Mouse (Mus musculus) kidney, embryonic 15.5 days (tissue): ENCODE measurements around the gene Wipf1. TPM values are rescaled to one million over a fixed set of nuclear protein-coding genes. Genes with fewer than 3 reads are reported as not detected.

Source experiments
- ATAC-seq: fragments of 200-750 bp; cut with Nextera tagmentation; replicated peaks from 2 replicates; pipeline ENCODE4 v1.8.0; 2017; ENCODE audit warnings: moderate TSS enrichment; ENCODE audit not compliant: low FRiP score
- H3K27ac ChIP-seq: fragments of 300-500 bp; sonication (generic); 2 replicates; pipeline ENCODE4 v1.5.1; 2015; ENCODE audit warnings: mild to moderate bottlenecking, inconsistent platforms
- H3K27me3 ChIP-seq: fragments of 300-500 bp; sonication (generic); 2 replicates; pipeline ENCODE4 v1.6.1; 2015; ENCODE audit warnings: inconsistent platforms
- H3K36me3 ChIP-seq: fragments of 300-500 bp; sonication (generic); 2 replicates; pipeline ENCODE4 v1.6.1; 2015; ENCODE audit warnings: inconsistent platforms
- H3K4me1 ChIP-seq: fragments of 300-500 bp; sonication (generic); 2 replicates; pipeline ENCODE4 v1.6.1; 2015; ENCODE audit warnings: inconsistent platforms
- H3K4me2 ChIP-seq: fragments of 300-500 bp; sonication (generic); 2 replicates; pipeline ENCODE4 v1.6.1; 2015; ENCODE audit warnings: moderate library complexity, mild to moderate bottlenecking, inconsistent platforms
- H3K4me3 ChIP-seq: fragments of 300-500 bp; sonication (generic); replicated peaks from 2 replicates; pipeline ENCODE4 v1.5.1; 2015; ENCODE audit warnings: mild to moderate bottlenecking, inconsistent platforms
- H3K9ac ChIP-seq: fragments of 300-500 bp; sonication (generic); 2 replicates; pipeline ENCODE4 v1.6.1; 2015; ENCODE audit warnings: mild to moderate bottlenecking, inconsistent platforms
- H3K9me3 ChIP-seq: fragments of 300-500 bp; sonication (generic); replicated peaks from 2 replicates; pipeline ENCODE4 v1.6.1; 2016; ENCODE audit warnings: inconsistent platforms
- WGBS: fragments of 180-500 bp; shearing (Covaris S2); methylation state at CpG from one replicate; pipeline ENCODE4 v1.1.7; 2015; ENCODE audit warnings: mixed read lengths; 5-methylcytosine and 5-hydroxymethylcytosine counted together
- polyA plus RNA-seq: library from polyadenylated mRNA; unstranded; fragments of >200 nt; fragmentation: Nextera tagmentation; extraction: Ambion mirVana; gene quantifications from 2 replicates; pipeline ENCODE4 v1.2.1, GENCODE M21; 2015

Gene Wipf1
- polyA plus RNA-seq, 1 experiment from 2014 or later, result 9.7 TPM

DNA sequence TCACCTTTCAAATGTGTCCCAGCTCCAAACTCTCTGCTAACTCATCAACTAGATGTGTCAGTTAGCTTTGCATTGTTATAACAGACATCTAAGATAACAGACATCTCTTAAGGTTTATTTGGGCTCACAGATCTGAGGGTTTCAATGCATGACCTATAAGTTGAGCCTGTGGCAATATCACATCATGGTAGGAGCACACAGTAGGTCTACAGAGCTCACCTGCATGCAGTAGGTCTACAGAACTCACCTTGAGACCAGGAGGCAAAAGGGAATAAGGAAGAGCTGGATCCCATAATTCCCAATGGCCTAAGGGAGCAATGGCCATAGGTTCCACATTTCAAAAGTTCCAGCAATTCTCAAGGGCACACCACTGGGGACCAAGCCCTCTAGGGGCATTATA, 31.2 kb downstream of the Wipf1 start:
- Histone ChIP-seq H3K9me3 (no peaks in the 10 kb centered on the region), H3K27me3 (no peaks in the 10 kb centered on the region), H3K36me3 (0 out of 2 replicates have a peak, but pooled peaks cover 7% of the 10 kb centered on the region), H3K27ac (no peak overlapping the region), H3K4me3 (no peak overlapping the region), H3K4me2 (no peak overlapping the region), H3K4me1 (peaks cover 18% of the 10 kb centered on the region), H3K9ac (no peak overlapping the region)
- no peak for ATAC-seq

- peaks cover 18% of the 10 kb centered on the region for H3K4me1 ChIP-seq
- ATAC-seq, result no peak
- H3K4me2 ChIP-seq, result no peak overlapping the region
- H3K36me3 ChIP-seq, result 0 out of 2 replicates have a peak, but pooled peaks cover 2% of the 10 kb centered on the region
- H3K9ac ChIP-seq, result no peak overlapping the region
- no peak overlapping the region for H3K4me3 ChIP-seq
- H3K9me3 ChIP-seq, result no peaks in the 10 kb centered on the region
- 66% methylated on average over 3 of the region's 3 CpGs for WGBS
- no peak overlapping the region for H3K27ac ChIP-seq
- no peaks in the 10 kb centered on the region for H3K27me3 ChIP-seq
Observed at GRCm38 (mm10) chr2:73497572-73497971, 32.0 kb downstream of the Wipf1 start.

- ATAC-seq, result no peak
- no peak overlapping the region for H3K27ac ChIP-seq
- H3K4me2 ChIP-seq, result no peak overlapping the region
- no peaks in the 10 kb centered on the region for H3K36me3 ChIP-seq
- H3K27me3 ChIP-seq, result no peaks in the 10 kb centered on the region
- peaks cover 18% of the 10 kb centered on the region for H3K4me1 ChIP-seq
- no peaks in the 10 kb centered on the region for H3K9me3 ChIP-seq
- H3K4me3 ChIP-seq, result no peak overlapping the region
- H3K9ac ChIP-seq, result no peak overlapping the region
- WGBS, result 93% methylated on average over 9 of the region's 9 CpGs
Observed at GRCm38 (mm10) chr2:73496944-73497343, 32.6 kb downstream of the Wipf1 start.

DNA sequence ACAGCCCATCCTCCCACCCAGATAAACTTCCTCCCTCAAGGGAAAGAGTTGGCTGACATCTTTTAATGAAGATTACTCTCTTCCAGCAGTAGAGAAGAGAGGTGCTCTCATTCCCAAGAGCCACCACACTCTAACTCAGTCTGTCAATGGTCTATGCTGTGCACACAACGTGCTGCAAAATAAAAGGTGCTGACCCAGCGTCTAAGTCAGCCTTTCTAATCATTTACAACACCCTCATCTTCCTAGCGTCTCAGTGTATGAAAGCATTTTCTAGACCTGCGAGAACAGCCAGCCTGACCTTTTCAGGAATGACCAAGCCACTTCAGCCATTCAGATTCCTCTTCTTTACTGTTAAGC, 33.2 kb downstream of the Wipf1 start:
- Histone ChIP-seq H3K4me3 (no peak overlapping the region), H3K9me3 (no peaks in the 10 kb centered on the region), H3K27me3 (no peaks in the 10 kb centered on the region), H3K4me1 (peaks cover 24% of the 10 kb centered on the region), H3K4me2 (peak overlapping the region; percentile 40), H3K36me3 (no peaks in the 10 kb centered on the region), H3K9ac (no peak overlapping the region), H3K27ac (peak overlapping the region; percentile 77)
- peak; percentile 40 for ATAC-seq
- WGBS, result 35% methylated on average over 4 of the region's 4 CpGs

GRCm38 (mm10) chr2:73495617-73496328, 33.8 kb downstream of the Wipf1 start:
- 23% methylated on average over 16 of the region's 16 CpGs for WGBS
- Histone ChIP-seq H3K27ac (peak overlapping the region; percentile 77), H3K27me3 (no peaks in the 10 kb centered on the region), H3K4me3 (no peak overlapping the region), H3K4me1 (peaks cover 27% of the 10 kb centered on the region), H3K9ac (no peak overlapping the region), H3K36me3 (no peaks in the 10 kb centered on the region), H3K4me2 (peak overlapping the region; percentile 40), H3K9me3 (no peaks in the 10 kb centered on the region)
- peak; percentile 54 for ATAC-seq

DNA sequence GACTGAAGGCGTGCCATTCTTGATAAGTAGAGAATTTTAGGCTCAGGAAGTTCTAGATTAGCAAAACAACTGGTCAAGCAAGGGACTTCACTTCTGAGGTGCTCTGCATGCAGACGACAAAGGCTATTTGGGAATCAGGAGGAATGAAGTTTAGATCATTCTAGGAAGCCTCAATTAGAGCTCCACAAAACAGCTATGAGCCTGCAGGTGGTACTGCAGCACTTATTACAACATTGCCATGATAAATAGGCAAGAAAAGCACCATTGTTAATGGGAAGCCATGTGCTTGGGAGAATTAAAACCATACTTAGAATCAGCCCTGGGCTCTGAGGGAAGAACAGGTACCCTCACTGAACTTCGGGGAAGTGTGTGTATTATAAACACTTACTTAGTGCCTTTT, 36.0 kb downstream of the Wipf1 start:
- Histone ChIP-seq H3K4me1 (peaks cover 32% of the 10 kb centered on the region), H3K36me3 (no peaks in the 10 kb centered on the region), H3K4me2 (no peak overlapping the region), H3K9ac (no peak overlapping the region), H3K4me3 (no peak overlapping the region), H3K27ac (no peak overlapping the region), H3K9me3 (no peaks in the 10 kb centered on the region), H3K27me3 (no peaks in the 10 kb centered on the region)
- ATAC-seq, result no peak
- 72% methylated on average over 3 of the region's 3 CpGs for WGBS

DNA sequence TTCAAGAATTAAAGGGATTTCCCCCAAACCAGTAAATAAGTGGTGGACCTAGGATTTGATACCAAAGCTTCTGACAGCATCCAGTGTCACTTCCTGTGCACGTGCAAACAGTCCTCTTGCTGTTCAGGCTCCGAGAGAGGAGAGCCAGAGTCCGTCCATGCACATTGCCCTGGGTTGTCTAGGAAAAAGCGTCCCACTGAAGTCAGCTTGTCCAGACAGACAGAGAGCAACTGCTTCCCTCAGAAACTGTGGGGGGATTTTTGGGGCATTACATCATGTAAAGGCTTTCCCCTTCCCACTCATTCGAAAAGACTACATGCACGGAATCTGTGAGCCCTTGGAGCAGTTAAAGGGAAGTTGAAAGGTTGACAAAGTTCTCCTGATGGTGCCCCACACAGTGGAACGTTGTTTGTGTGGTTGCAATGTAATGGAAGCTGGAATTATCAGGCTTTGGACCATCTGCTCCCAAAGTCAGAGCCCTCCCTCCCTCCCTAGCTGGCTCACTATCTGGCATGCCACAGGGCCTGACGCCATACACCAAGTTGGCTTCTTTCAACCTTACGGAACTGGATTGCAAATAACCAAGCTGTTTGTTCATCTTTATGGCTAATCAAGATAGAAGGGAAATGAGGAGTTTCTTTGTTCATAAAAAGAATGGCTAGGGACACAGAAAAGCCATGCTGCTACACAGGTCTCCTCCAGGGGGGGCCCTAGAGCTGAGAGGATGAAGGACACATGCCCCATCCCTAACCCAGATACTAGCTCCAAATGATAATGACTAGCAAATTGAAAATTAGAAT, 37.9 kb downstream of the Wipf1 start:
- no peak for ATAC-seq
- H3K4me2 ChIP-seq, result no peak overlapping the region
- no peaks in the 10 kb centered on the region for H3K9me3 ChIP-seq
- no peaks in the 10 kb centered on the region for H3K27me3 ChIP-seq
- H3K27ac ChIP-seq, result 0 out of 2 replicates have a peak overlapping the region, but pooled peaks have one; percentile 15
- peaks cover 38% of the 10 kb centered on the region for H3K4me1 ChIP-seq
- 61% methylated on average over 9 of the region's 9 CpGs for WGBS
- no peak overlapping the region for H3K4me3 ChIP-seq
- H3K36me3 ChIP-seq, result no peaks in the 10 kb centered on the region
- no peak overlapping the region for H3K9ac ChIP-seq

DNA sequence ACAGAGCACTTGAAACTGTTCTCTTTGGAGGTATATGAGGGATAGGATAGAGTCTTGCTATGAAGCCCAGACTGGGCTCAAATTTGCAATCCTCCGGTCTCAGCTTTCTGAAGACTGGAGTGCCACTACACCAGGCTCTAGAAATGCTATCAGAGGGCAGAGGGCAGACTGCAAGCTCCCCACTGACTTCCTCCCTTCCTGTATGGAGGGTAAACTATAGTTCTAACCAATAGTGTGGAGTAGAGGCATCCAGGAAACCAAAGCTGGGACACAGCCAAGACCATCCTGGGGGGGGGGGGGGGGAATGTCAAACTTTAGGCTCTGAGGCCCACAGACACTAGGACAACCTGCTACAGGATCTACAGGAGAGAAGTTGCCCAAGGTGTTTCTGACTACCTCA, 39.1 kb downstream of the Wipf1 start:
- Histone ChIP-seq H3K9ac (no peak overlapping the region), H3K4me2 (no peak overlapping the region), H3K4me1 (peaks cover 35% of the 10 kb centered on the region), H3K27me3 (no peaks in the 10 kb centered on the region), H3K4me3 (no peak overlapping the region), H3K9me3 (no peaks in the 10 kb centered on the region), H3K36me3 (no peaks in the 10 kb centered on the region), H3K27ac (0 out of 2 replicates have a peak overlapping the region, but pooled peaks have one; percentile 22)
- WGBS, result 54% methylated on average over 1 of the region's 1 CpGs
- no peak for ATAC-seq

GRCm38 (mm10) chr2:73486120-73486601, 43.4 kb downstream of the Wipf1 start:
- H3K9ac ChIP-seq, result no peak overlapping the region
- H3K27me3 ChIP-seq, result no peaks in the 10 kb centered on the region
- H3K4me3 ChIP-seq, result 0 out of 2 replicates have a peak overlapping the region, but pooled peaks have one; percentile 4
- ATAC-seq, result no peak
- peak overlapping the region; percentile 75; the same call in 1 of the 2 replicates for H3K27ac ChIP-seq
- no peaks in the 10 kb centered on the region for H3K36me3 ChIP-seq
- H3K9me3 ChIP-seq, result no peaks in the 10 kb centered on the region
- 80% methylated on average over 8 of the region's 8 CpGs for WGBS
- peaks cover 40% of the 10 kb centered on the region for H3K4me1 ChIP-seq
- no peak overlapping the region for H3K4me2 ChIP-seq

DNA sequence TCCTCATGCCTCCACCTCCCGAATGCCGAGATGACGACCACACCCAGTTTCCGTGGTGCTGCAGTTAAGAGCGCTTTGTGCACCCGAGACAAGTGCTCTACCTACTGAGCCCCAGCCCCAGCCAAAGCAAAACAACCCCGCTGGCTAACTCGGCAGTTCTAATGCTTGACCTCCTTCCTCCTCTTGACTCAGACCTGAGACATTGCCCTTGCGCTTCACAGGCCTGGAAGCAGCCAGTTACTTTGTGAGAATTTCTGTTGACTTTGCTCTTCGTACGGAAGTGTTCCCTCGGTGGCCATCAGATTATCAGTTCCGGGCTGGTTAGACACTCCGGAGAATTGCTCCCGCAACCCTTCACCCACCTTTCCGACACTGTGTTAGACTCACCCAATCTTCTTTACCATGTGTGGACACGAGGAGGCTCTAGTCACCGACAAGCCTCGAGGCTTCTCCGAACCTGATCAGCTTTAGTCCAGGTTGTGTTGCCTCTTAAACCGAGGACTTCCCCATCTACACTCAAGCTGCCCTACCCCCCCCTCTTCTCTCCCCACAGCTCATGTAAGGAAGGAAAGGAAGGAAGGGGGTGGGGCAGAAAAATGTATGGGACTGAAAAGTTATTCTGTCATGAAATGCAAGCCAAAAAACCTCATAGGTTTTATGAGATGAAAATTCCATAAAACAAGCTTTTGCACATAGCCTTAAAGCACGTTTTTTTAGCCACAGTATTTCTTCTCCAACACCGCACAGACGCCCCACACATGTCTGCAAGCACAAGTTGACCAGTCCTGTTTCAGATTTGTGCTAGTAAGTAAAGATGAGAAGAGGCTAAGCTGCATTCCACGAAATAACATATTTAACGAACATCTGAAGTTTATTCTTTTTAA, 44.1 kb downstream of the Wipf1 start:
- Histone ChIP-seq H3K4me2 (peak overlapping the region; percentile 40), H3K4me1 (peaks cover 36% of the 10 kb centered on the region), H3K27ac (peak overlapping the region; percentile 75), H3K4me3 (peak overlapping the region; percentile 25), H3K9ac (no peak overlapping the region), H3K27me3 (no peaks in the 10 kb centered on the region), H3K36me3 (no peaks in the 10 kb centered on the region), H3K9me3 (no peaks in the 10 kb centered on the region)
- 0 out of 2 replicates have a peak, but pooled peaks have one; percentile 22 for ATAC-seq
- 62% methylated on average over 26 of the region's 26 CpGs for WGBS

DNA sequence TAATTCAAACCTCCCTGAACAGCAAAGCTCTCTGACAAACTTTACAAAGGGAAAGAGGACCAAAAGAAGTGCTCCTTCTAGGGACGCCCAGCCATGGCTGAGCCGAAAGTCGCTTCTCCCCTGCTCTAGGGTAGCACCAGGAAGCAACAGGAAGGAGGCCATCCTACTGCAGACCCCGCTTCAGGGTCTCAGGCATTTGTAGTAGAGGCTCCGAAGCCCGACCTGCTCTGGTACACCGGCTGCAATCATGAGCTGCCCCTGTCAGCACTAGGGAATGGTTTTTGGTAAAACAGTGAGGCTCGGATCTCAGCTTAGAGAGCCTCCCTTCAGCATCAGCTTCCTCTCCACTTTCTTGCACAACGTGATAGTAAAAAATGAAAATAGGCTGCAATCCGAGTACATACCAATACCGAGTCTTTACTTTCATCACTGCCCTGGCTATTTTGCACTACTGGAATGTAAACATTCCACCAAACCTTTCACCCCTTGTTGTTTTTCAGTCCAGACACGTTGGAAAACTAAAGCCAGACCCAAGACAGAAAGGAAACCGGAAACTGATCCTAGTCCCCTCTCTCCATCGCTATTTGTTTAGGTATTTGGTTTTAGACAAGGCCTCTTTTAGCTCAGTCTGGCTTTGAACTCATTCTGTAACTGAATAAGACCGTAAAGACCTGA, 44.8 kb downstream of the Wipf1 start:
- Histone ChIP-seq H3K27me3 (no peaks in the 10 kb centered on the region), H3K36me3 (no peaks in the 10 kb centered on the region), H3K4me2 (peak overlapping the region; percentile 40), H3K9ac (0 out of 2 replicates have a peak overlapping the region, but pooled peaks have one; percentile 3), H3K9me3 (no peaks in the 10 kb centered on the region), H3K27ac (peak overlapping the region; percentile 75), H3K4me1 (peaks cover 33% of the 10 kb centered on the region), H3K4me3 (peak overlapping the region; percentile 25)
- no peak for ATAC-seq
- 38% methylated on average over 15 of the region's 15 CpGs for WGBS
